Mouse (Mus musculus) layer of hippocampus, postnatal 36 days (tissue): ENCODE measurements at regions not wholly inside any gene's neighbourhood (a gene's known extent, or its start where the extent isn't known, plus 50 kb on each side); places are given as distances from the start of the nearest gene placed in this dataset.
A peak's percentile ranks its signal among the peaks of the same experiment; 100 is the strongest.

ENCODE experiments used
- DNase-seq, 2 experiments: peaks; one replicate each; pipeline ENCODE4 v3.0.0; 2022

DNA sequence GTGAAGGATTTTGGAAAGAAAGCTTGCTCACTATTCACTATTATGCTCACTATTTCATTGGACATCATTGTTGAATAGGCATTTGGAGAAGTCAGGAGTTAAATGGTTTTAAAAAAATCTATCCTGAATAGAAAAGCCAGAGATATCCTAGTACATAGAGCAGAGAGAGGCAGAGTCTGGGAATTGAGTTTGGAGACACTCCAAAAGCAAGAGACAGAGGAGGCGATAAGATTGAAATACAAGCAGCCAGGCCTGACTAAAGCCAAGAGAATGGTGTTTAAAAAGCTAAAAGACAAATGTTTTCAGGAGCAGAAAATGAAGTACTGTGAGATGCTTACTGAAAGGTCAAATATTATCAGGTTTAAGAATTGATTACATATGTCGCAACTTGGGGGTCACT lies 400.1 kb downstream of the Gm9195 start:
- DNase-seq = no peak

- DNase-seq = no peak
Observed at GRCm38 (mm10) chr14:72081473-72081872, 410.2 kb downstream of the Gm9195 start.

DNA sequence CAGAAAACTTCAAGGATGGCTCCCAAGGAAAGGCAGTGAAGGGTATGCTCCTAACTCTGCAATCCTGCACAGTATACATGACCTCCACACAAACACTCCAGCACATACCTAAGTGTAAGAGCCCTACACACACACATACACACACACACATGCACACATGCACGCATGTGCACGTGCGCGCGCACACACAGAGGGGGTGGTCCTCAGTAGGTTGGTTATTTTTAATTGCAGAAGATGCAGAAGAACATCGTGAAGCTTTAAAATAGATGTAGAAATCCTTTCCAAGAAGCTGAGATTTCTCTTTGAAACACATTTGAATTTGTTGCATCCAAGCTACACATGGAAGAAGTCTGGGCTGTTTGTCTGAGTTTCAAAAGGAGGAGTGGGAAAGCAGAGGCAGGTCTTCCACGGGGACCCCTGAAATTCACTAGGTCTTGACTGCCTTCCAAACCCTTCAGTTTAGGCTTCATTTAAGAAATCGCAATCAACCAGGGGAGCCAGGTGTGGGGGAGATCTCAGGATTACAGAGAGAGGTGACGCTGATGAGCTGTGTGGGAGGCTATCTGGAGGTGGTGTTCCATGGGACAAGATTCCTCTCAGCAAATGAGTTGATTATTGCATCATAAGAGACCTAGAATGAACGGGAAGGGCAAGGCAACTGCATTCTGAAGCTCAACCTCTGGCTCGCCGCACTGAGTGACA lies 427.4 kb downstream of the Gm9195 start:
- DNase-seq = no peak

GRCm38 (mm10) chr14:72042881-72043236 lies 448.8 kb downstream of the Gm9195 start:
- no peak for DNase-seq

DNA sequence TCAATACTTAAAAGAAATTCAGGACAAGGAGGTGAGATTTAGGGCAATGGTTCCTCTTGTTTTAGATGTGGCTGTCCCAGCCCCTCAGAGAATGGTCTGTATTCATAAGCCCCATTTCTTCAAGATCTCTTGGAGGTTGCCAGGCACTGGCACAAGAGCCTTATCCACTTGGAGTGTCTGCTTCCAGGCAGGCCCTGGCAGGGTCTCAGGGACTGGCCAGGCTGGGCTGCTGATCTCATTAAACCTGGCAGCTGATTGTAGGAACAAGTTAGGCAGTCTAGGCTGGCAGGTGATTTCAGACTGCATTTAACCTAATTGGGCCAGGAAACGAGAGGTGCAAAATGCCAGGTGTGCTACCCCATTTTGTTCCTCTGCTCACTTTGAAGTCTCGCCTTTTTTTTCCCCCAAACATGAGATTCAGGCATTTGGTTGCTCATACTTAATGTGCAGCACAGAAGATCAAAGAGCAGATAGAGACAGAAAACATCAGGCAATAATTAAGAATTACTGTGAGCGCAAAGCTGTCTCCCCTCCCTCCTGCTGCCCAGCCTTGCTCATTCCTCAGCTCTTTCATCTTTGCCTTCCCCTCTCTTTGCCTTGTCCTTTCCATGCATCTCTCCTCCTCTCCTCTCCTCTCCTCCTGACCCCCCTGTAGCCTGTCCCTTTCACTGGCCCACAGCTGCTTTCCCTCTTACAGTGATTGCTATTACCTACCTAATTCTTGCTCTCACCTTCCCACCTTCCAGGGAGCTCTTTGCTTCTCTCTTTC lies 449.3 kb downstream of the Gm9195 start:
- peak; percentile 32 to 33 for DNase-seq

DNA sequence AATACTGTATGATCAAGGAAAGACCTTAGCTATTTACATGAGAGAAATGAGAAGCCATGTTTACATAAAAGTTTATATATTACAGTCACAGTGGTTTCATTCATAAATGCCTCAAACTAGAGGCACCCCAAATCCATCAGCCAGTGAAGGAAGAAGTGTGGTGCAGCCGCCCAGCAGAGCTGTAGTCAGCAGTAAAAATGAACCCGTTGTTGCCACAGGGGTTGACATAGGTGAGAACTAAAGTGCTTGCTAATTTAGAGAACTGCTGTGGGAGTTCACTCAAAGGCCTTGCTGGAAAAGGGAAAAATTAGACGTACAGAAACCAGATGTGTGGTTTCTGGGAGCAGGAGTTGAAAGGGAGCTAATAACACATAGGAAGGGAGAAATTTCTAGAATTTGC lies 461.2 kb downstream of the Gm9195 start:
- DNase-seq = no peak

DNA sequence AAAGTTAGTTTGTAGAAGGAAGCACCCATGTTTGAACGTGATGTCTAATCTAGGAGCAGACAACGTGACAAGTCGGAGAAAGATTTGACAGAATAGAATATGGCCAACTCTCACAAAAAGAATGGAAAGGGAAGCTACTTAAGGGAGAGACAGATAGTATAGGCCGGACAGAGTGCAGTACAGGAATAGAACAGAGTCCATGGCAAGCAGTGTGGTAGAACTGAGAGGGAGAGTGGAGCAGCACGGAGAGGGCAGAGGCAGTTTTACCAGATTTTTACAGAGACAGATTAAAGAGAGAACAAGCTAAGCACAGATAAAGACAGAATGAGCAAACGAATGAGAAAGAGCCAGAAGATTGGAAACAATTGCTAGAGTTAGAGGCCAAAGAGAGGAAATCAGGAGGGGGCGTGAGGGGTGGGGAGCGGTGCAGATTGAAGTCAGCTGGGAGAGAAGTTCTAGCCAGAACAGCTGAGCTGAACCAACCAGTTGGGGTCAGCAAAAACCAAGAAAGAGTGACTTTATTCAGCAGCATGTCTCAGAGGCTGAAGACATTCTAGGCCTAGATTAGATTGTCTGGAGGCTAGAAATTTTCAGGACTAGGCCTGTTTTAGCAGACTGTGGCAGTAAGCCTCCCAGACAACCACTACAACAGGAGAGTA lies 464.1 kb downstream of the Gm9195 start:
- no peak for DNase-seq

GRCm38 (mm10) chr14:72004371-72004770 lies 487.3 kb downstream of the Gm9195 start:
- no peak for DNase-seq

DNA sequence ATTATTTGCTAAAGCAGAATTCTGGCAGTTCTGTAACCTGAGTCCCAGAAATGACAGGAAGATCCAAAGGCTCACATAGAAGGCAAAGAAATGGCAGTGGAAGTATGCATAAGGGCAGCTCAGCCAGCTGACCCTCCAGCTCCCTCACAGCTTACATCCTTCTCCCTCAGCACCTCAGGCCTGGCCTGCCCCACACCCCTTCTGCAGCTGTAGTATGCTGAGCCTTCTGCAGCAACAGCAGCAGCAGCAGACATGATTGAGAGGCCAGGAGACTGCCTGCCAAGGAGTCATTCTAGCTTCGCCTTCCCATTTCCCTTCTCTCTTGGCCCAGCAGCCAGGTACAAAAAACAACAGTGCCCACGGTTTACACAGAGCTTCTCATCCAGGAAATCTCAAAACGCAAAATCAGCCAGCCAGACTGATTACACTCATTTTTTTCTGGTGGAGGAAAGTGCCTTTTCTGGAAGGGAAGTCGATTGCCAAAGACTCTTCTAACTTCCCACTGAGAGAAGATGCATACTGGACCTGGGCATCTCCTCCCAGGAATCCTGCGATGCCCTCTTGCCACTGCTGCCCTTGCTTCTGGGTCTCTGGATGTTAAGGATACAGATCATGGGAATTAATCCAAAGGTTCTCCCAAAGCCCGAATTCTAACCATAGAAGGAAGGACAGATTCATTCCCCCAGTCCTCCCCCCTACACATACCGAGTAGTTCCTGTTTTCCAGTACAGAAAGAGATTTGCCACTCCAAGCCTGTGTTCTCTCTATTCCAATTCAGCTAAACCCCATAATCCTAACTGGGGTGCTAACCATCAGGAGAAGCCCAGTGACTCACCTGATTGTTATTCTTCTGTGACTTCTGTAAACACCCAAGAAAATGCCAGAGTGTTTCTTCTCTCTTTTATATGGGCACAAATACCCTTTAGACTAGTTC lies 489.2 kb downstream of the Gm9195 start:
- no peak for DNase-seq

GRCm38 (mm10) chr14:71973016-71973415 lies 518.6 kb downstream of the Gm9195 start:
- DNase-seq = no peak

GRCm38 (mm10) chr14:71972521-71972920 lies 519.1 kb downstream of the Gm9195 start:
- no peak for DNase-seq

GRCm38 (mm10) chr14:71967646-71968045 lies 524.0 kb downstream of the Gm9195 start:
- DNase-seq = no peak

- DNase-seq = no peak
Observed at GRCm38 (mm10) chr14:71963389-71964169, 528.1 kb downstream of the Gm9195 start.

DNA sequence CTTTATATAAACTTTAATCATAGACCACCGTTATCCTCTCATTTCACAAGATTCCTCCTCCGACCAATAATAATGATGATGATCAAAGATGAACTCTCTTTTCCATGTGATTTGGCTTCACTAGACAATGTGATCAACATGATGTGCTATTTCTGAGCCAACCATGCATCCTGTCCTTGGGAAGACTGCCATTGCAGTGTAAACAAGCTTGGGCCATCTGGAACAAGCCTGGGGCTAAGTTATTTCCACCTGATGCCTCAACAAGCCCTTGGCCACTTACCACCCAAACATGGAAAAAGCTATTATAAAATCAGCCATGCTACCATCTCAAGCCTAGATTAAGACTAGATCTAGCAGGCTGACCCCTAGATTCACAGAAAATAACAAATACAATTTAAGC lies 542.9 kb downstream of the Gm9195 start:
- DNase-seq = no peak

- no peak for DNase-seq
Observed at GRCm38 (mm10) chr14:71937157-71937485, 554.5 kb downstream of the Gm9195 start.

DNA sequence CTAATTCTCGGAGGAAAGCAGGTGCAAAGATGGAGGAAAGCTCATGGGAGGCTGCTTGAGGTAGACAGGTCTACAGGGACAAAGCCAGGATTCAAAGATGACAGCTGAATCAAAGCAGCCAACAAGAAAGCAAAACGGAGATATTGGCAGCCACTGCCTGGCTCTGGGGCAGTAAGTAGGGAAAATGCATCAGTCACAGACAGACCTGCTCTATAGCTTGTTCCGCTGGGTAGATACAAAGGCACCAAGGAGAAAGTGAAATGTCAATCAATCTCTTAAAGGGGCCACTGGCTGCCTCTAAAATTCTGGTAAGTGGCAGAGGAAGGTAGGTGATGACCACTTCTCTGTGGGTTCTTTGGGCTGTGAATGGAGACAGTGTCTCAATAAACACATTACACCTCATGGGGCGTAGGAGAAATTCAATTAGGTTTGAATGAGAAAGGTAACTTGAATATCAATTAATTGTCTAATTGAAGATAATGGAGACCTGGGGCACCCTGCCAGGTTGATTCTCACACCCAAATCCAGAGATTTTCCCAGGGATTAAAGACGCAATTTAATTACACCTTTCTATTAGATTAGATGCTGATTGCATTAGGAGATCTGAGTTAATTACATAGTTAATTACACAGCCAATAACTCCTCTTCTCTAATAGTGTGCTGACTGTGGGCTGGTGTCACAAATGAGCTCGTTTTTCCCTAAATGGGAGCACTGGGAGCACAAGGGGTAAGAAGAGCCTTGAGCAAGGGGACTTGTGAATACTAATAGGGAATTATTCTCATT lies 555.1 kb downstream of the Gm9195 start:
- no peak for DNase-seq

DNA sequence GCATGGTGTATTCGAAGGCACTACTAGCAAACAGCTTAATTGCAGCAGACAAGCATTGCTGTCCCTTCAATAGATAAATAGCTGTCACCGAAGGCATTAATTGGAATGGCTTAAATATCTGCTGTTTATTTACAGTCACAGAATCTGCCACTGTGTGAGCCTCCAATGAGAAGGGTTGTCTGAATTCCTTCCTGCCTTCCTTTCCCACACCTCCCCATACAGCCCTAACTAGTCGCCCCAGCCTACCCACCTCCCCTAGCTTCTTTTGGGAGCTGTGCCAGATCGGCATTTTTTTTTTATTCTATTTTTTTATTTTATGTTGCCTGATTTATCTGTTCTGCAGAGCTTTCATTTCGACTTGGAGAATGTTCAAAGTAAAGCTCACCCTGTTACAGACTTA lies 575.7 kb downstream of the Gm9195 start:
- no peak for DNase-seq

DNA sequence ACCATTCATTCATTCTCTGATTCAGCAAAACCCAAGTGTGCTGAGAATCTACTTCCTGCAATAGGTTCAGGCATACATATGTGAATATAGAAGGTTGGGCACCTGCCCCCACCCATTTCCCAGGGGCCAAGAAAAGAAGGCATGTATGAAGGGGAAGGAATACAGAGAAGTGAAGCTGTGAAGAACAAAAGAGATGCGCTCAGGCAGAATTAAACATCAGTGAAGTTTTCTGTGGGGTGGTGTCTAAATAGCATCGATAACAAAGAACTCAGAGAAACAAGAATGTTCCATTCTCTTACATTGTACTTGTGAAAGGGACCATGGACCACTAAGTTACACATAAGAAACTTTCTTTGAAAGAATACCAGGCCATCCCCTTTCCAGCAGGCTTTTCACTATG lies 580.7 kb downstream of the Gm9195 start:
- no peak for DNase-seq

GRCm38 (mm10) chr14:71895468-71895867 lies 596.2 kb downstream of the Gm9195 start:
- no peak for DNase-seq

- DNase-seq = no peak
Observed at GRCm38 (mm10) chr14:71894811-71895210, 596.8 kb downstream of the Gm9195 start.

DNA sequence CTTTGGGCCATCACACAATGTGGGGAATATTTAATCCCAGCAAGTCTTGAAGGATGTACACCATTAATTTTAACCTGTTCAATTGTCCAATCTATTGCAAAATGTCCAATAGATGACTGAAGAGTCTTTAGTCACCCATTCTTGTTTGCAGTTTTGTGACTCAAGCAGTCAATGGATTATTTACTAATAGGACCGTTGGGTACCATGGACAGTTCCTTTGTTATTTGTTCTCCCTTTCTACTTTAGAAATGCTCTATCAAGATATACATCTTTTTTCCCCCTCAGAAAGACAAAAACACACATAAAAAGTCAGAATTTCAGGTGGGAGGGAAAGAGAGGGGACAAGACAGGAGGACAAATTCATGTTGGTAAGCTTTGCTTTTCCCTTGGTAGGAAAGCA lies 598.3 kb downstream of the Gm9195 start:
- no peak for DNase-seq
